In the genomic region with DNA sequence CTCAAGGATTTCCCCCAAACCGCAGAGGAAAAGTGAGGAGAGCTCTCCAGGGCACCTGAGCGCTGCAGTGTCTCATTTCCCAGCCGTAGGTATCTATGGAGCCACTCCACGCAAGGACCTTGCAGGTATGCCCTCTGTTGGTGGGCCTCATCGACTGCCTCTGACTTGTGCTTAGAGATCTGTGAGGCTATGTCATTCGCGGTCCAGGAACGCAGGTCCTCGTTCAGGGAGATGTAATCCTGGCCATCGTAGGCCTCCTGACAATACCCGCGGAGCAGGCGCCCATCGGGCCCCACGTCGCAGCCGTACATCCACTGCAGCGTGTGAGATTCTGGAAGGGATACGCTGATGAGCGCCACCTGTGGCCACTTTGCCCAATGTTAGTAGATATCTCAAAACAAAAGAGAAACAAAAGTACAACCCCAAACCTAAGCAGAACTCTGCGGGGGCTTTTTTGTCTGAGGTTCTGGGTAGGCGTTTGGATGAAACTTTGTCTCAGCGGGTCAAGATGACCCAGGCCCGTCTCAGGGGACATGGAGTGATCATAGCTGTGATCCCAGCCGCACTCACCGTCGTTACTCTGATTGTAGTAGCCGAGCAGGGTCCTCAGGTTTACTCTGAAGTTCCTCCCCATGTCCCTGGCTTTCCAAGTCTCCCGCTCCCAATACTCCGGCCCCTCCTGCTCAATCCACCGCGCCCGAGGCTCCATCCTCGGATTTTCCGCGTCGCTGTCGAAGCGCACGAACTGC, we compare ENCODE assay signal across 8 mouse cellular contexts. TPM values are rescaled to one million over a fixed set of nuclear protein-coding genes. Genes with fewer than 3 reads are reported as not detected.
A peak's percentile ranks its signal among the peaks of the same experiment; 100 is the strongest.
DNase-seq lines count a peak whose midpoint lies in the region; ATAC-seq and TF ChIP-seq lines count a peak whose summit lies in the region.
"Not testable (repeated sequence)": the region's sequence is repeated elsewhere in the genome, so short reads cannot be mapped to it uniquely, and the experiment has no call there.

No protein-coding gene starts in this region.

- TF ChIP-seq EP300 in MEL (IDR thresholded peaks at IDR 0.05; ENCODE audit: low read depth in 1 of 2, low read length in 2 of 2); lung, postnatal 0 days (IDR thresholded peaks at IDR 0.05): not testable (repeated sequence)

- H3K36me3 ChIP-seq in MEL (ENCODE audit: control insufficient read depth in 1 of 2, insufficient read depth in 2 of 2, low read length in 2 of 2) = peaks cover 2 to 19% of the 10 kb centered on the region in 2 experiments; a peak in 3 of 4 replicates
- not testable (repeated sequence) for H3K36me3 ChIP-seq in hindbrain, embryonic 15.5 days; lung, postnatal 0 days (ENCODE audit: insufficient read depth, low read length); neural tube, embryonic 14.5 days (ENCODE audit: control insufficient read depth, insufficient read depth, low read length); thymus, adult 2 months (ENCODE audit: control insufficient read depth, insufficient read depth, low read length)

- peak; percentile 82 for ATAC-seq in hindbrain, embryonic 15.5 days (ENCODE audit: low FRiP score, low read depth)
- peak; percentile 77 for ATAC-seq in lung, postnatal 0 days
- ATAC-seq in neural tube, embryonic 14.5 days (ENCODE audit: low read depth) = peak; percentile 66

- H3K27ac ChIP-seq in MEL (ENCODE audit: control insufficient read depth, low read depth, low read length) = peak overlapping the region; percentile 44
- not testable (repeated sequence) for H3K27ac ChIP-seq in hindbrain, embryonic 15.5 days (replicated peaks); neural tube, embryonic 14.5 days (ENCODE audit: low read depth, low read length)
- peak overlapping the region; percentile 26; the same call in 1 of the 2 replicates for H3K27ac ChIP-seq in lung, postnatal 0 days (ENCODE audit: low read length)
- H3K27ac ChIP-seq in thymus, adult 2 months (ENCODE audit: control insufficient read depth, insufficient read depth, low read length) = peak overlapping the region; percentile 90

- H3K4me3 ChIP-seq in MEL (ENCODE audit: control insufficient read depth in 1 of 2, insufficient read depth in 1 of 2, low read depth in 2 of 2, low read length in 2 of 2) = peak overlapping the region; percentile 63 to 89
- H3K4me3 ChIP-seq in hindbrain, embryonic 15.5 days = peak overlapping the region; percentile 48
- H3K4me3 ChIP-seq in lung, postnatal 0 days (ENCODE audit: low read depth, low read length) = peak overlapping the region; percentile 61
- peak overlapping the region; percentile 31 for H3K4me3 ChIP-seq in neural tube, embryonic 14.5 days (ENCODE audit: low read depth, low read length)
- H3K4me3 ChIP-seq in thymus, adult 2 months (ENCODE audit: control insufficient read depth, insufficient read depth, low read length) = peak overlapping the region; percentile 95

- TF ChIP-seq POLR2A in MEL (IDR thresholded peaks at IDR 0.05; ENCODE audit: control insufficient read depth in 1 of 2, insufficient read depth in 1 of 2, low read depth in 1 of 2, low read length in 2 of 2, poor library complexity in 1 of 2); thymus, adult 2 months (IDR thresholded peaks at IDR 0.05; ENCODE audit: control insufficient read depth, extremely low read depth, insufficient read depth, low read length, poor library complexity): not testable (repeated sequence)

- H3K4me1 ChIP-seq in MEL (ENCODE audit: control insufficient read depth in 1 of 2, insufficient read depth in 2 of 2, low read length in 2 of 2) = peaks cover 7 to 24% of the 10 kb centered on the region in 2 experiments; a peak in 3 of 4 replicates
- H3K4me1 ChIP-seq in hindbrain, embryonic 15.5 days (replicated peaks) = peaks cover 13% of the 10 kb centered on the region
- not testable (repeated sequence) for H3K4me1 ChIP-seq in lung, postnatal 0 days (ENCODE audit: insufficient read depth, low read depth, low read length); neural tube, embryonic 14.5 days (ENCODE audit: control insufficient read depth, insufficient read depth, low read length)
- peaks cover 16% of the 10 kb centered on the region for H3K4me1 ChIP-seq in thymus, adult 2 months (replicated peaks; ENCODE audit: control insufficient read depth, insufficient read depth, low read length)

- H3K9me3 ChIP-seq in MEL (replicated peaks; ENCODE audit: insufficient read depth, low read length); hindbrain, embryonic 15.5 days; lung, postnatal 0 days (ENCODE audit: low read length); neural tube, embryonic 14.5 days (ENCODE audit: control insufficient read depth, low read length): not testable (repeated sequence)

- not testable (repeated sequence) for TF ChIP-seq RAD21 in MEL (IDR thresholded peaks at IDR 0.05; ENCODE audit: low read depth, low read length)

- H3K4me2 ChIP-seq in hindbrain, embryonic 15.5 days = peak overlapping the region; percentile 90
- H3K4me2 ChIP-seq in lung, postnatal 0 days (replicated peaks; ENCODE audit: low read depth, low read length) = peak overlapping the region; percentile 67
- peak overlapping the region; percentile 68 for H3K4me2 ChIP-seq in neural tube, embryonic 14.5 days (ENCODE audit: low read depth, low read length)

- TF ChIP-seq CTCF in MEL (IDR thresholded peaks at IDR 0.05 in 2 of 3, conservative IDR thresholded peaks at IDR 0.05 in 1 of 3; ENCODE audit: control insufficient read depth in 1 of 3, insufficient read depth in 1 of 3, low read depth in 2 of 3, low read length in 3 of 3, poor library complexity in 1 of 3, severe bottlenecking in 1 of 3) = peak; percentile 16 to 56 (median 50)
- TF ChIP-seq CTCF in lung, postnatal 0 days (IDR thresholded peaks at IDR 0.05) = peak; percentile 63
- peak; percentile 70; the same call in 1 of the 2 replicates for TF ChIP-seq CTCF in thymus, adult 2 months (IDR thresholded peaks at IDR 0.05; ENCODE audit: borderline replicate concordance, control insufficient read depth, extremely low read depth, insufficient read depth, low read length, poor library complexity)

- peak overlapping the region; percentile 57 for H3K9ac ChIP-seq in MEL (ENCODE audit: control insufficient read depth, low read depth, low read length, poor library complexity, severe bottlenecking)
- H3K9ac ChIP-seq in hindbrain, embryonic 15.5 days = peak overlapping the region; percentile 38
- H3K9ac ChIP-seq in lung, postnatal 0 days (replicated peaks; ENCODE audit: low read depth) = peak overlapping the region; percentile 64
- H3K9ac ChIP-seq in neural tube, embryonic 14.5 days (replicated peaks; ENCODE audit: low read depth, low read length) = peak overlapping the region; percentile 39; the same call in 1 of the 2 replicates

- not testable (repeated sequence) for H3K27me3 ChIP-seq in MEL (ENCODE audit: control insufficient read depth in 1 of 2, insufficient read depth in 2 of 2, low read length in 2 of 2); hindbrain, embryonic 15.5 days; lung, postnatal 0 days (replicated peaks; ENCODE audit: insufficient read depth, low read length); neural tube, embryonic 14.5 days (ENCODE audit: control insufficient read depth, insufficient read depth, low read length); thymus, adult 2 months (ENCODE audit: control insufficient read depth, insufficient read depth, low read length)

- H3K79me2 ChIP-seq in MEL (ENCODE audit: control insufficient read depth, insufficient read depth, low read length, poor library complexity) = peaks cover 21% of the 10 kb centered on the region

- 2% methylated on average over 40 of the region's 40 CpGs for WGBS in hindbrain, embryonic 15.5 days
- WGBS in lung, postnatal 0 days = 4% methylated on average over 40 of the region's 40 CpGs
- WGBS in neural tube, embryonic 14.5 days = 2% methylated on average over 35 of the region's 40 CpGs
- under 1% methylated on average over 40 of the region's 40 CpGs for WGBS in thymus, adult 2 months

- peak; percentile 62 for DNase-seq in MEL (ENCODE audit: low read depth, low spot score)
- peak; percentile 42 to 61 for DNase-seq in cerebellum, postnatal 25 days
- peak; percentile 36 for DNase-seq in gastrocnemius, adult 18-20 months (ENCODE audit: low spot score)
- peak; percentile 17 to 34 for DNase-seq in layer of hippocampus, postnatal 25 days (ENCODE audit: extremely low spot score in 1 of 2, low spot score in 1 of 2)
- DNase-seq in lung, postnatal 0 days (ENCODE audit: low spot score) = peak; percentile 59
- DNase-seq in thymus, adult 2 months = peak; percentile 68

RNA-seq across cellular contexts. Expression of a gene that starts 0.9 kb away (rescaled TPM):
- total RNA-seq in MEL (2012; rRNA removed) = 18.3 and 20.3 TPM in 2 replicates
- polyA plus RNA-seq in MEL (2012; ENCODE audit: insufficient read depth in 1 of 2, insufficient read length in 2 of 2, low read depth in 1 of 2, low replicate concordance in 2 of 2, missing spikeins in 1 of 2) = 10 to 100 TPM in 1 of 2 experiments, not detected in 1; 12.2 TPM
- 1 to 10 TPM; 7.0 to 9.4 TPM for total RNA-seq in gastrocnemius, adult 18-20 months (2021)
- 4.8 and 6.6 TPM in 2 replicates for polyA plus RNA-seq in hindbrain, embryonic 15.5 days (2015; fragmentation: Nextera tagmentation; extraction: Ambion mirVana)
- 1 to 10 TPM; 3.9 to 4.8 TPM for total RNA-seq in layer of hippocampus, postnatal 25 days (2021)
- 50.4 and 53.1 TPM in 2 replicates for polyA plus RNA-seq in lung, postnatal 0 days (2015; fragmentation: Nextera tagmentation; extraction: Ambion mirVana)
- polyA plus RNA-seq in neural tube, embryonic 14.5 days (2014; fragmentation: Nextera tagmentation; extraction: Ambion mirVana) = 2.6 and 3.8 TPM in 2 replicates
- 380 and 457 TPM in 2 replicates for polyA plus RNA-seq in thymus, adult 2 months (2012; rRNA removed)

RNA-seq across cellular contexts. Expression of a gene that starts 10.8 kb away (rescaled TPM):
- 22.5 and 27.0 TPM in 2 replicates for total RNA-seq in MEL (2012; rRNA removed)
- polyA plus RNA-seq in MEL (2012; ENCODE audit: insufficient read depth in 1 of 2, insufficient read length in 2 of 2, low read depth in 1 of 2, low replicate concordance in 2 of 2, missing spikeins in 1 of 2) = 10 to 100 TPM in 1 of 2 experiments, not detected in 1; 45.5 TPM
- 10 to 100 TPM in 1 of 2 experiments, 1 to 10 TPM in 1; 7.9 to 15.7 TPM for total RNA-seq in gastrocnemius, adult 18-20 months (2021)
- 7.4 and 7.9 TPM in 2 replicates for polyA plus RNA-seq in hindbrain, embryonic 15.5 days (2015; fragmentation: Nextera tagmentation; extraction: Ambion mirVana)
- total RNA-seq in layer of hippocampus, postnatal 25 days (2021) = 1 to 10 TPM; 6.9 to 8.8 TPM
- polyA plus RNA-seq in lung, postnatal 0 days (2015; fragmentation: Nextera tagmentation; extraction: Ambion mirVana) = 23.9 and 24.4 TPM in 2 replicates
- polyA plus RNA-seq in neural tube, embryonic 14.5 days (2014; fragmentation: Nextera tagmentation; extraction: Ambion mirVana) = 5.9 and 8.9 TPM in 2 replicates
- polyA plus RNA-seq in thymus, adult 2 months (2012; rRNA removed) = 105 and 119 TPM in 2 replicates

RNA-seq across cellular contexts. Expression of a gene that starts 11.0 kb away (rescaled TPM):
- not detected in 2 replicates for total RNA-seq in MEL (2012; rRNA removed)
- polyA plus RNA-seq in MEL (2012; ENCODE audit: insufficient read depth in 1 of 2, insufficient read length in 2 of 2, low read depth in 1 of 2, low replicate concordance in 2 of 2, missing spikeins in 1 of 2) = under 1 TPM in 1 of 2 experiments, not detected in 1; 0.11 TPM
- not detected for total RNA-seq in gastrocnemius, adult 18-20 months (2021)
- polyA plus RNA-seq in hindbrain, embryonic 15.5 days (2015; fragmentation: Nextera tagmentation; extraction: Ambion mirVana) = not detected in 2 replicates
- not detected for total RNA-seq in layer of hippocampus, postnatal 25 days (2021)
- not detected in 2 replicates for polyA plus RNA-seq in lung, postnatal 0 days (2015; fragmentation: Nextera tagmentation; extraction: Ambion mirVana)
- not detected in 2 replicates for polyA plus RNA-seq in neural tube, embryonic 14.5 days (2014; fragmentation: Nextera tagmentation; extraction: Ambion mirVana)
- 0.22 TPM in 1 of 2 replicates, not detected in the other for polyA plus RNA-seq in thymus, adult 2 months (2012; rRNA removed)

RNA-seq across cellular contexts. Expression of a gene that starts 11.4 kb away (rescaled TPM):
- total RNA-seq in MEL (2012; rRNA removed) = 25.4 and 25.9 TPM in 2 replicates
- 10 to 100 TPM in 1 of 2 experiments, not detected in 1; 14.1 TPM for polyA plus RNA-seq in MEL (2012; ENCODE audit: insufficient read depth in 1 of 2, insufficient read length in 2 of 2, low read depth in 1 of 2, low replicate concordance in 2 of 2, missing spikeins in 1 of 2)
- total RNA-seq in gastrocnemius, adult 18-20 months (2021) = 1 to 10 TPM in 1 of 2 experiments, under 1 TPM in 1; 0.98 to 1.5 TPM
- polyA plus RNA-seq in hindbrain, embryonic 15.5 days (2015; fragmentation: Nextera tagmentation; extraction: Ambion mirVana) = 9.0 and 9.9 TPM in 2 replicates
- 1 to 10 TPM; 1.4 to 1.7 TPM for total RNA-seq in layer of hippocampus, postnatal 25 days (2021)
- polyA plus RNA-seq in lung, postnatal 0 days (2015; fragmentation: Nextera tagmentation; extraction: Ambion mirVana) = 2.7 and 3.7 TPM in 2 replicates
- polyA plus RNA-seq in neural tube, embryonic 14.5 days (2014; fragmentation: Nextera tagmentation; extraction: Ambion mirVana) = 11.0 and 12.7 TPM in 2 replicates
- 15.0 and 20.4 TPM in 2 replicates for polyA plus RNA-seq in thymus, adult 2 months (2012; rRNA removed)

RNA-seq across cellular contexts. Expression of a gene that starts 26.4 kb away (rescaled TPM):
- 5.8 and 6.4 TPM in 2 replicates for total RNA-seq in MEL (2012; rRNA removed)
- polyA plus RNA-seq in MEL (2012; ENCODE audit: insufficient read depth in 1 of 2, insufficient read length in 2 of 2, low read depth in 1 of 2, low replicate concordance in 2 of 2, missing spikeins in 1 of 2) = 1 to 10 TPM in 1 of 2 experiments, not detected in 1; 1.5 TPM
- 1 to 10 TPM; 1.4 to 3.2 TPM for total RNA-seq in gastrocnemius, adult 18-20 months (2021)
- not detected in 2 replicates for polyA plus RNA-seq in hindbrain, embryonic 15.5 days (2015; fragmentation: Nextera tagmentation; extraction: Ambion mirVana)
- total RNA-seq in layer of hippocampus, postnatal 25 days (2021) = 1 to 10 TPM; 1.1 to 1.2 TPM
- polyA plus RNA-seq in lung, postnatal 0 days (2015; fragmentation: Nextera tagmentation; extraction: Ambion mirVana) = not detected in 2 replicates
- polyA plus RNA-seq in neural tube, embryonic 14.5 days (2014; fragmentation: Nextera tagmentation; extraction: Ambion mirVana) = not detected in 2 replicates
- polyA plus RNA-seq in thymus, adult 2 months (2012; rRNA removed) = 0.39 and 0.61 TPM in 2 replicates

Comparison
In these comparisons a context has a peak if more than half of its experiments do, and no peak if none do; other contexts are left out.
1. H3K4me3 ChIP-seq: peak in every context shown above with its lines; median percentile 95 in thymus, adult 2 months; 76 in MEL; 61 in lung, postnatal 0 days; 48 in hindbrain, embryonic 15.5 days; 31 in neural tube, embryonic 14.5 days.